Mouse (Mus musculus): Measurements from ENCODE around the gene Nfkb1. TPM values are rescaled to one million over a fixed set of nuclear protein-coding genes. Genes with fewer than 3 reads are reported as not detected.
A peak's percentile ranks its signal among the peaks of the same experiment; 100 is the strongest.

The Nfkb1 gene
- polyA plus RNA-seq, 1 experiment from 2014 or later: 25.4 TPM

- H3K36me3 ChIP-seq (ENCODE audit: control insufficient read depth, insufficient read depth, low read length): peaks cover 40% of the 10 kb centered on the region
- no peaks in the 10 kb centered on the region for H3K9me3 ChIP-seq (ENCODE audit: control insufficient read depth, low read length)
- no peaks in the 10 kb centered on the region for H3K4me1 ChIP-seq (ENCODE audit: control insufficient read depth, insufficient read depth, low read length)
- DNase-seq (ENCODE audit: low spot score) (no peak), ATAC-seq (ENCODE audit: low read depth) (peak; percentile 9; the same call in 1 of the 2 replicates)
- no peaks in the 10 kb centered on the region for H3K27me3 ChIP-seq (replicated peaks; ENCODE audit: control insufficient read depth, insufficient read depth, low read length)
- H3K4me2 ChIP-seq (ENCODE audit: low read depth, low read length): no peak overlapping the region
- no peak overlapping the region for H3K4me3 ChIP-seq (ENCODE audit: low read depth, low read length)
- H3K27ac ChIP-seq (replicated peaks; ENCODE audit: low read depth, low read length): no peak overlapping the region
- WGBS: 82% methylated on average over 9 of the region's 9 CpGs
- H3K9ac ChIP-seq (ENCODE audit: low read depth, low read length): no peak overlapping the region
Observed at GRCm38 (mm10) chr3:135628000-135628705, 63.2 kb downstream of the Nfkb1 start.

- no peaks in the 10 kb centered on the region for H3K9me3 ChIP-seq (ENCODE audit: control insufficient read depth, low read length)
- H3K9ac ChIP-seq (ENCODE audit: low read depth, low read length): no peak overlapping the region
- H3K36me3 ChIP-seq (ENCODE audit: control insufficient read depth, insufficient read depth, low read length): peaks cover 46% of the 10 kb centered on the region
- H3K27ac ChIP-seq (replicated peaks; ENCODE audit: low read depth, low read length): no peak overlapping the region
- no peak overlapping the region for H3K4me2 ChIP-seq (ENCODE audit: low read depth, low read length)
- H3K27me3 ChIP-seq (replicated peaks; ENCODE audit: control insufficient read depth, insufficient read depth, low read length): no peaks in the 10 kb centered on the region
- ATAC-seq (ENCODE audit: low read depth) (no peak), DNase-seq (ENCODE audit: low spot score) (no peak)
- no peak overlapping the region for H3K4me3 ChIP-seq (ENCODE audit: low read depth, low read length)
- H3K4me1 ChIP-seq (ENCODE audit: control insufficient read depth, insufficient read depth, low read length): no peaks in the 10 kb centered on the region
- WGBS: 89% methylated on average over 2 of the region's 2 CpGs
Observed at GRCm38 (mm10) chr3:135625290-135625689, 66.1 kb downstream of the Nfkb1 start.

DNA sequence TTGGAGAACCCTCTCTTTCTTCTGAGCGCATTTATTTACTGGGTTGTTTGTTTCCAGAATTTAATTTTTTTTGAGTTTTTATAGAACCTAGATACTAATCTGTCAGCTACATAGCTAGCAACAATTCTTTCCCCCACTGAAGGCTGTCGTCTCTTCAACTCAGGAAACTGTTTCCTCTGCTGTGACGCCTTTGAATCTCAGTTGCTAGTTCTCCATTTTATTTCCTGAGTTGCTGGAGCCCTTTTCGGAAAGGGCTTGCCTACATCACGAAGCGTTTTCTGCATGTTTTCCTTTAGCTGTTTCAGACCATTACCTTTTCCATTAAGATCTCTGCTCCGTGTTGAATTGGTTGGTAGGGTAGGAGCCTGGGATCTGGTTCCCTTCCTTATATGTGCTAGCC, 74.6 kb downstream of the Nfkb1 start:
- Histone ChIP-seq H3K36me3 (ENCODE audit: control insufficient read depth, insufficient read depth, low read length) (peaks cover 76% of the 10 kb centered on the region), H3K9ac (ENCODE audit: low read depth, low read length) (no peak overlapping the region), H3K27ac (replicated peaks; ENCODE audit: low read depth, low read length) (no peak overlapping the region), H3K27me3 (replicated peaks; ENCODE audit: control insufficient read depth, insufficient read depth, low read length) (no peaks in the 10 kb centered on the region), H3K4me2 (ENCODE audit: low read depth, low read length) (no peak overlapping the region), H3K9me3 (ENCODE audit: control insufficient read depth, low read length) (no peaks in the 10 kb centered on the region), H3K4me1 (ENCODE audit: control insufficient read depth, insufficient read depth, low read length) (no peaks in the 10 kb centered on the region), H3K4me3 (ENCODE audit: low read depth, low read length) (no peak overlapping the region)
- ATAC-seq (ENCODE audit: low read depth): no peak
- 87% methylated on average over 7 of the region's 7 CpGs for WGBS
- no peak for DNase-seq (ENCODE audit: low spot score)

GRCm38 (mm10) chr3:135614376-135614775, 77.0 kb downstream of the Nfkb1 start:
- DNase-seq (ENCODE audit: low spot score) (no peak), ATAC-seq (ENCODE audit: low read depth) (no peak)
- H3K9ac ChIP-seq (ENCODE audit: low read depth, low read length): no peak overlapping the region
- H3K9me3 ChIP-seq (ENCODE audit: control insufficient read depth, low read length): no peaks in the 10 kb centered on the region
- H3K36me3 ChIP-seq (ENCODE audit: control insufficient read depth, insufficient read depth, low read length): peaks cover 93% of the 10 kb centered on the region
- 88% methylated on average over 3 of the region's 3 CpGs for WGBS
- H3K4me3 ChIP-seq (ENCODE audit: low read depth, low read length): no peak overlapping the region
- no peak overlapping the region for H3K4me2 ChIP-seq (ENCODE audit: low read depth, low read length)
- no peak overlapping the region for H3K27ac ChIP-seq (replicated peaks; ENCODE audit: low read depth, low read length)
- no peaks in the 10 kb centered on the region for H3K4me1 ChIP-seq (ENCODE audit: control insufficient read depth, insufficient read depth, low read length)
- H3K27me3 ChIP-seq (replicated peaks; ENCODE audit: control insufficient read depth, insufficient read depth, low read length): no peaks in the 10 kb centered on the region

DNA sequence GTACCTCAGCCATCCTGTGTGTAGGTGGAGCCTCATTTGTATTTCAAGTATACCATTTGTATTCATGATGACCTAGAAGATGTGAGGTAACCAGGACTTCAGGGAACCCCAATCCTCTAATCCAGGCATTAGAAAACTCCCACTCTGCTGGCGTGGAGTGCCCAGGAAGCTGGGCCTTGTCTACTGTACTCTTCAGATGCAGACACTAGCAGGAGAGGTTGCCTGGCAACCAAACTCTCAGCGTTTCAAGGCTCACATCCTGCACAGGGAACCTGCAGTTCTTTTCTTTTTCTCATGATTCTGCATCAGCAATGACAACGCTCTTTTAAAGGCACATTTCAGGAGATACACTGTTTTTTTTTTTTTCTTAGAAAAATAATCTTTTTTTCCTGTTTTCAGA, 81.1 kb downstream of the Nfkb1 start:
- H3K4me3 ChIP-seq (ENCODE audit: low read depth, low read length): no peak overlapping the region
- no peak for ATAC-seq (ENCODE audit: low read depth)
- H3K9ac ChIP-seq (ENCODE audit: low read depth, low read length): no peak overlapping the region
- no peak overlapping the region for H3K27ac ChIP-seq (replicated peaks; ENCODE audit: low read depth, low read length)
- H3K36me3 ChIP-seq (ENCODE audit: control insufficient read depth, insufficient read depth, low read length): peaks cover 85% of the 10 kb centered on the region
- no peaks in the 10 kb centered on the region for H3K27me3 ChIP-seq (replicated peaks; ENCODE audit: control insufficient read depth, insufficient read depth, low read length)
- H3K4me2 ChIP-seq (ENCODE audit: low read depth, low read length): no peak overlapping the region
- DNase-seq (ENCODE audit: low spot score): no peak
- H3K4me1 ChIP-seq (ENCODE audit: control insufficient read depth, insufficient read depth, low read length): no peaks in the 10 kb centered on the region; the same call in 1 of the 2 replicates
- 69% methylated on average over 3 of the region's 3 CpGs for WGBS
- H3K9me3 ChIP-seq (ENCODE audit: control insufficient read depth, low read length): no peaks in the 10 kb centered on the region

DNA sequence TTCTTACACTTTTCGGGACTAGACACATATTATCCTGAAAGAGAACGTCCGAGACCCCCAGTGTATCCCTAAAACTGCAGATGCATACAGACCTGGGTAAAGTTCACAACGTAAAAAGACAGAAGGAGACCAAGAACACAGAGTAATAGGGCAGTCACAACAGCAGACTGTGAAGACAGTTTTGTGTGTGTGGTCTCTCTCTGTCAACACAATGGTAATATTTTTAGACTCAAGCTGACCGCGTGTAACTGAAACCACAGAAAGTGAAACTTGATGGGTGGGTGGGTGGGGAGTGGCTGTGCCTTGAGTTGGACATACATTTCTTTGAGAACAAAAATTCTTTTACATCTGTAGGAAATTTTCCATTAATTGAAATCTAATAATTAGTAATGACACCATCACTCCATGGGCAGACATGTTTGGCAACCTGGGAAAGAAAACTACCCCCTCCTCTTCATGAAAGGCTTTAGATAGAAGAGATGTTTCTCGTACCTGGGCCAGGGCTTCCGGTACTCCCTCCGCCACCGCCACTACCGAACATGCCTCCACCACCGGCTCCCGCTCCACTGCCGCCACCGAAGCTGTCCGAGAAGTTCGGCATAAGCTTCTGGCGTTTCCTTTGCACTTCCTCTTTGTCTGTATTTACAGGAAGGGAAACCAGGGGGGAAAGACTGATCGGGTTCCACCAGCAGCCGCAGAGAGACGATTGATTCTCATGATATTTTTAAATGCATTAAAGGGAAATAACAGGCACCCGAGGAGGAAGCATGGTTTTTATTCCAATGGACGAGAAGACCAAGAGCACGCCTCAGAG, 83.5 kb downstream of the Nfkb1 start:
- ATAC-seq (ENCODE audit: low read depth): no peak
- 82% methylated on average over 24 of the region's 24 CpGs for WGBS
- H3K27me3 ChIP-seq (replicated peaks; ENCODE audit: control insufficient read depth, insufficient read depth, low read length): no peaks in the 10 kb centered on the region
- DNase-seq (ENCODE audit: low spot score): no peak
- H3K4me3 ChIP-seq (ENCODE audit: low read depth, low read length): no peak overlapping the region
- no peak overlapping the region for H3K4me2 ChIP-seq (ENCODE audit: low read depth, low read length)
- no peak overlapping the region for H3K9ac ChIP-seq (ENCODE audit: low read depth, low read length)
- 0 out of 2 replicates have a peak overlapping the region, but pooled peaks have one; percentile 10 for H3K27ac ChIP-seq (replicated peaks; ENCODE audit: low read depth, low read length)
- H3K4me1 ChIP-seq (ENCODE audit: control insufficient read depth, insufficient read depth, low read length): no peaks in the 10 kb centered on the region; the same call in 1 of the 2 replicates
- H3K36me3 ChIP-seq (ENCODE audit: control insufficient read depth, insufficient read depth, low read length): peaks cover 86% of the 10 kb centered on the region
- no peaks in the 10 kb centered on the region for H3K9me3 ChIP-seq (ENCODE audit: control insufficient read depth, low read length)

- H3K4me2 ChIP-seq (ENCODE audit: low read depth, low read length): no peak overlapping the region
- H3K9me3 ChIP-seq (ENCODE audit: control insufficient read depth, low read length): no peaks in the 10 kb centered on the region
- ATAC-seq (ENCODE audit: low read depth): no peak
- peaks cover 86% of the 10 kb centered on the region for H3K36me3 ChIP-seq (ENCODE audit: control insufficient read depth, insufficient read depth, low read length)
- no peak for DNase-seq (ENCODE audit: low spot score)
- no peak overlapping the region for H3K9ac ChIP-seq (ENCODE audit: low read depth, low read length)
- WGBS: 87% methylated on average over 9 of the region's 9 CpGs
- no peaks in the 10 kb centered on the region for H3K27me3 ChIP-seq (replicated peaks; ENCODE audit: control insufficient read depth, insufficient read depth, low read length)
- no peak overlapping the region for H3K27ac ChIP-seq (replicated peaks; ENCODE audit: low read depth, low read length)
- no peak overlapping the region for H3K4me3 ChIP-seq (ENCODE audit: low read depth, low read length)
- H3K4me1 ChIP-seq (ENCODE audit: control insufficient read depth, insufficient read depth, low read length): no peaks in the 10 kb centered on the region; the same call in 1 of the 2 replicates
Observed at GRCm38 (mm10) chr3:135607021-135607420, 84.3 kb downstream of the Nfkb1 start.

- Histone ChIP-seq H3K4me3 (ENCODE audit: low read depth, low read length) (no peak overlapping the region), H3K9ac (ENCODE audit: low read depth, low read length) (no peak overlapping the region), H3K9me3 (ENCODE audit: control insufficient read depth, low read length) (no peaks in the 10 kb centered on the region), H3K4me2 (ENCODE audit: low read depth, low read length) (no peak overlapping the region), H3K27ac (replicated peaks; ENCODE audit: low read depth, low read length) (no peak overlapping the region), H3K4me1 (ENCODE audit: control insufficient read depth, insufficient read depth, low read length) (no peaks in the 10 kb centered on the region; the same call in 1 of the 2 replicates), H3K27me3 (replicated peaks; ENCODE audit: control insufficient read depth, insufficient read depth, low read length) (no peaks in the 10 kb centered on the region), H3K36me3 (ENCODE audit: control insufficient read depth, insufficient read depth, low read length) (peaks cover 86% of the 10 kb centered on the region)
- 85% methylated on average over 8 of the region's 8 CpGs for WGBS
- ATAC-seq (ENCODE audit: low read depth) (no peak), DNase-seq (ENCODE audit: low spot score) (no peak)
Observed at GRCm38 (mm10) chr3:135606592-135606991, 84.8 kb downstream of the Nfkb1 start.
